Mouse (Mus musculus): ENCODE measurements at regions not wholly inside any gene's neighbourhood (a gene's known extent, or its start where the extent isn't known, plus 50 kb on each side); places are given as distances from the start of the nearest gene placed in this dataset.

GRCm38 (mm10) chr16:87220201-87220600 is 133.8 kb upstream of the N6amt1 start:
- Histone ChIP-seq H3K4me1 (ENCODE audit: control insufficient read depth, insufficient read depth, low read length) (no peaks in the 10 kb centered on the region), H3K4me2 (replicated peaks; ENCODE audit: low read depth, low read length) (no peak overlapping the region), H3K27ac (ENCODE audit: low read length) (no peak overlapping the region), H3K4me3 (ENCODE audit: low read depth, low read length) (no peak overlapping the region), H3K27me3 (ENCODE audit: control insufficient read depth, insufficient read depth, low read length) (no peaks in the 10 kb centered on the region), H3K9ac (replicated peaks; ENCODE audit: low read depth, low read length) (no peak overlapping the region), H3K9me3 (ENCODE audit: control insufficient read depth, low read depth, low read length) (no peaks in the 10 kb centered on the region), H3K36me3 (ENCODE audit: control insufficient read depth, insufficient read depth, low read length) (no peaks in the 10 kb centered on the region)
- WGBS: 61% methylated on average over 4 of the region's 4 CpGs
- ATAC-seq (ENCODE audit: insufficient number of reproducible peaks, insufficient read depth, low FRiP score, low read depth): no peak

- no peak overlapping the region for H3K4me2 ChIP-seq (replicated peaks; ENCODE audit: low read depth, low read length)
- no peak overlapping the region for H3K27ac ChIP-seq (ENCODE audit: low read length)
- H3K4me1 ChIP-seq (ENCODE audit: control insufficient read depth, insufficient read depth, low read length): no peaks in the 10 kb centered on the region
- no peak overlapping the region for H3K9ac ChIP-seq (replicated peaks; ENCODE audit: low read depth, low read length)
- H3K36me3 ChIP-seq (ENCODE audit: control insufficient read depth, insufficient read depth, low read length): no peaks in the 10 kb centered on the region
- no peak for ATAC-seq (ENCODE audit: insufficient number of reproducible peaks, insufficient read depth, low FRiP score, low read depth)
- 55% methylated on average over 1 of the region's 1 CpGs for WGBS
- H3K27me3 ChIP-seq (ENCODE audit: control insufficient read depth, insufficient read depth, low read length): no peaks in the 10 kb centered on the region
- H3K9me3 ChIP-seq (ENCODE audit: control insufficient read depth, low read depth, low read length): no peaks in the 10 kb centered on the region
- H3K4me3 ChIP-seq (ENCODE audit: low read depth, low read length): no peak overlapping the region
Observed at GRCm38 (mm10) chr16:87207875-87208274, 146.1 kb upstream of the N6amt1 start.

- Histone ChIP-seq H3K36me3 (ENCODE audit: control insufficient read depth, insufficient read depth, low read length) (no peaks in the 10 kb centered on the region), H3K9me3 (ENCODE audit: control insufficient read depth, low read depth, low read length) (no peaks in the 10 kb centered on the region), H3K4me3 (ENCODE audit: low read depth, low read length) (no peak overlapping the region), H3K27ac (ENCODE audit: low read length) (no peak overlapping the region), H3K27me3 (ENCODE audit: control insufficient read depth, insufficient read depth, low read length) (no peaks in the 10 kb centered on the region), H3K4me1 (ENCODE audit: control insufficient read depth, insufficient read depth, low read length) (no peaks in the 10 kb centered on the region), H3K4me2 (replicated peaks; ENCODE audit: low read depth, low read length) (no peak overlapping the region), H3K9ac (replicated peaks; ENCODE audit: low read depth, low read length) (no peak overlapping the region)
- 87% methylated on average over 4 of the region's 4 CpGs for WGBS
- no peak for ATAC-seq (ENCODE audit: insufficient number of reproducible peaks, insufficient read depth, low FRiP score, low read depth)
Observed at GRCm38 (mm10) chr16:87190471-87190870, 163.5 kb upstream of the N6amt1 start.

- no peak overlapping the region for H3K4me2 ChIP-seq (replicated peaks; ENCODE audit: low read depth, low read length)
- no peak for ATAC-seq (ENCODE audit: insufficient number of reproducible peaks, insufficient read depth, low FRiP score, low read depth)
- H3K4me1 ChIP-seq (ENCODE audit: control insufficient read depth, insufficient read depth, low read length): no peaks in the 10 kb centered on the region
- no peaks in the 10 kb centered on the region for H3K9me3 ChIP-seq (ENCODE audit: control insufficient read depth, low read depth, low read length)
- WGBS: 87% methylated on average over 2 of the region's 2 CpGs
- H3K36me3 ChIP-seq (ENCODE audit: control insufficient read depth, insufficient read depth, low read length): no peaks in the 10 kb centered on the region
- H3K27me3 ChIP-seq (ENCODE audit: control insufficient read depth, insufficient read depth, low read length): no peaks in the 10 kb centered on the region
- no peak overlapping the region for H3K9ac ChIP-seq (replicated peaks; ENCODE audit: low read depth, low read length)
- H3K27ac ChIP-seq (ENCODE audit: low read length): no peak overlapping the region
- H3K4me3 ChIP-seq (ENCODE audit: low read depth, low read length): no peak overlapping the region
Observed at GRCm38 (mm10) chr16:87188737-87189136, 165.2 kb upstream of the N6amt1 start.

GRCm38 (mm10) chr16:87172395-87172794 is 181.6 kb upstream of the N6amt1 start:
- WGBS: 79% methylated on average over 4 of the region's 4 CpGs

GRCm38 (mm10) chr16:87139301-87139700 is 214.7 kb upstream of the N6amt1 start:
- Histone ChIP-seq H3K9ac (replicated peaks; ENCODE audit: low read depth, low read length) (no peak overlapping the region), H3K27me3 (ENCODE audit: control insufficient read depth, insufficient read depth, low read length) (no peaks in the 10 kb centered on the region), H3K9me3 (ENCODE audit: control insufficient read depth, low read depth, low read length) (no peaks in the 10 kb centered on the region), H3K4me1 (ENCODE audit: control insufficient read depth, insufficient read depth, low read length) (no peaks in the 10 kb centered on the region), H3K4me2 (replicated peaks; ENCODE audit: low read depth, low read length) (no peak overlapping the region), H3K4me3 (ENCODE audit: low read depth, low read length) (no peak overlapping the region), H3K27ac (ENCODE audit: low read length) (no peak overlapping the region), H3K36me3 (ENCODE audit: control insufficient read depth, insufficient read depth, low read length) (no peaks in the 10 kb centered on the region)
- 85% methylated on average over 2 of the region's 2 CpGs for WGBS
- no peak for ATAC-seq (ENCODE audit: insufficient number of reproducible peaks, insufficient read depth, low FRiP score, low read depth)

More at GRCm38 (mm10) chr16:87172395-87172794, 181.6 kb upstream of the N6amt1 start:
- H3K27me3 ChIP-seq (ENCODE audit: control insufficient read depth, insufficient read depth, low read length): no peaks in the 10 kb centered on the region
- no peak for ATAC-seq (ENCODE audit: insufficient number of reproducible peaks, insufficient read depth, low FRiP score, low read depth)
- H3K36me3 ChIP-seq (ENCODE audit: control insufficient read depth, insufficient read depth, low read length): no peaks in the 10 kb centered on the region
- no peak overlapping the region for H3K27ac ChIP-seq (ENCODE audit: low read length)
- H3K4me1 ChIP-seq (ENCODE audit: control insufficient read depth, insufficient read depth, low read length): no peaks in the 10 kb centered on the region
- H3K4me3 ChIP-seq (ENCODE audit: low read depth, low read length): no peak overlapping the region
- no peaks in the 10 kb centered on the region for H3K9me3 ChIP-seq (ENCODE audit: control insufficient read depth, low read depth, low read length)
- H3K4me2 ChIP-seq (replicated peaks; ENCODE audit: low read depth, low read length): no peak overlapping the region
- no peak overlapping the region for H3K9ac ChIP-seq (replicated peaks; ENCODE audit: low read depth, low read length)

GRCm38 (mm10) chr16:87136503-87136902 is 217.5 kb upstream of the N6amt1 start:
- Histone ChIP-seq H3K4me2 (replicated peaks; ENCODE audit: low read depth, low read length) (no peak overlapping the region), H3K9ac (replicated peaks; ENCODE audit: low read depth, low read length) (no peak overlapping the region), H3K36me3 (ENCODE audit: control insufficient read depth, insufficient read depth, low read length) (no peaks in the 10 kb centered on the region), H3K27ac (ENCODE audit: low read length) (no peak overlapping the region), H3K4me3 (ENCODE audit: low read depth, low read length) (no peak overlapping the region), H3K4me1 (ENCODE audit: control insufficient read depth, insufficient read depth, low read length) (no peaks in the 10 kb centered on the region), H3K27me3 (ENCODE audit: control insufficient read depth, insufficient read depth, low read length) (no peaks in the 10 kb centered on the region), H3K9me3 (ENCODE audit: control insufficient read depth, low read depth, low read length) (no peaks in the 10 kb centered on the region)
- no peak for ATAC-seq (ENCODE audit: insufficient number of reproducible peaks, insufficient read depth, low FRiP score, low read depth)
- WGBS: 84% methylated on average over 1 of the region's 1 CpGs

GRCm38 (mm10) chr16:87134452-87134851 is 219.5 kb upstream of the N6amt1 start:
- H3K27me3 ChIP-seq (ENCODE audit: control insufficient read depth, insufficient read depth, low read length): no peaks in the 10 kb centered on the region
- no peak overlapping the region for H3K27ac ChIP-seq (ENCODE audit: low read length)
- no peak overlapping the region for H3K4me3 ChIP-seq (ENCODE audit: low read depth, low read length)
- no peaks in the 10 kb centered on the region for H3K9me3 ChIP-seq (ENCODE audit: control insufficient read depth, low read depth, low read length)
- no peaks in the 10 kb centered on the region for H3K36me3 ChIP-seq (ENCODE audit: control insufficient read depth, insufficient read depth, low read length)
- no peak overlapping the region for H3K4me2 ChIP-seq (replicated peaks; ENCODE audit: low read depth, low read length)
- no peak for ATAC-seq (ENCODE audit: insufficient number of reproducible peaks, insufficient read depth, low FRiP score, low read depth)
- H3K9ac ChIP-seq (replicated peaks; ENCODE audit: low read depth, low read length): no peak overlapping the region
- no peaks in the 10 kb centered on the region for H3K4me1 ChIP-seq (ENCODE audit: control insufficient read depth, insufficient read depth, low read length)

- H3K4me2 ChIP-seq (replicated peaks; ENCODE audit: low read depth, low read length): no peak overlapping the region
- no peaks in the 10 kb centered on the region for H3K9me3 ChIP-seq (ENCODE audit: control insufficient read depth, low read depth, low read length)
- H3K4me1 ChIP-seq (ENCODE audit: control insufficient read depth, insufficient read depth, low read length): no peaks in the 10 kb centered on the region
- no peak for ATAC-seq (ENCODE audit: insufficient number of reproducible peaks, insufficient read depth, low FRiP score, low read depth)
- no peaks in the 10 kb centered on the region for H3K27me3 ChIP-seq (ENCODE audit: control insufficient read depth, insufficient read depth, low read length)
- no peak overlapping the region for H3K9ac ChIP-seq (replicated peaks; ENCODE audit: low read depth, low read length)
- no peak overlapping the region for H3K27ac ChIP-seq (ENCODE audit: low read length)
- H3K4me3 ChIP-seq (ENCODE audit: low read depth, low read length): no peak overlapping the region
- 75% methylated on average over 6 of the region's 6 CpGs for WGBS
- H3K36me3 ChIP-seq (ENCODE audit: control insufficient read depth, insufficient read depth, low read length): no peaks in the 10 kb centered on the region
Observed at GRCm38 (mm10) chr16:87133874-87134273, 220.1 kb upstream of the N6amt1 start.
